Mouse (Mus musculus) liver, embryonic 11.5 days (tissue): Measurements from ENCODE around the gene Ccdc22. TPM values are rescaled to one million over a fixed set of nuclear protein-coding genes. Genes with fewer than 3 reads are reported as not detected.

Experiments
- ATAC-seq: fragments of 200-750 bp; cut with Nextera tagmentation; replicated peaks from 2 replicates; pipeline ENCODE4 v1.8.0; 2017; ENCODE audit warnings: moderate number of reproducible peaks, mild to moderate bottlenecking, moderate TSS enrichment, moderate library complexity; ENCODE audit not compliant: low FRiP score
- DNase-seq: peaks from one replicate; pipeline ENCODE4 v3.0.0-alpha.2; 2017; ENCODE audit warnings: low spot score
- H3K27ac ChIP-seq: fragments of 300-500 bp; sonication (generic); 2 replicates; pipeline ENCODE4 v1.5.1; 2014; ENCODE audit warnings: mild to moderate bottlenecking, low read depth, low read length, control low read depth
- H3K27me3 ChIP-seq: fragments of 300-500 bp; sonication (generic); replicated peaks from 2 replicates; pipeline ENCODE4 v1.6.1; 2014; ENCODE audit warnings: low read length, mixed read lengths; ENCODE audit not compliant: control insufficient read depth, insufficient read depth
- H3K36me3 ChIP-seq: fragments of 300-500 bp; sonication (generic); 2 replicates; pipeline ENCODE4 v1.6.1; 2014; ENCODE audit warnings: mild to moderate bottlenecking, low read length, moderate library complexity, mixed read lengths; ENCODE audit not compliant: control insufficient read depth, insufficient read depth
- H3K4me1 ChIP-seq: fragments of 300-500 bp; sonication (generic); replicated peaks from 2 replicates; pipeline ENCODE4 v1.6.1; 2014; ENCODE audit warnings: low read length, mixed read lengths; ENCODE audit not compliant: control insufficient read depth, insufficient read depth
- H3K4me2 ChIP-seq: fragments of 300-500 bp; sonication (generic); 2 replicates; pipeline ENCODE4 v1.6.1; 2014; ENCODE audit warnings: mild to moderate bottlenecking, control low read depth, moderate library complexity
- H3K4me3 ChIP-seq: fragments of 300-500 bp; sonication (generic); 2 replicates; pipeline ENCODE4 v1.5.1; 2014; ENCODE audit warnings: low read depth, low read length, control low read depth
- H3K9ac ChIP-seq: fragments of 300-500 bp; sonication (generic); 2 replicates; pipeline ENCODE4 v1.6.1; 2014; ENCODE audit warnings: low read depth, low read length, control low read depth
- H3K9me3 ChIP-seq: fragments of 300-500 bp; sonication (generic); 2 replicates; pipeline ENCODE4 v1.6.1; 2016; ENCODE audit warnings: low read length, inconsistent platforms, mixed read lengths; ENCODE audit not compliant: control insufficient read depth
- WGBS: fragments of 180-500 bp; shearing (Covaris S2); extraction: QIAGEN DNeasy Blood & Tissue Kit; methylation state at CpG from one replicate; pipeline ENCODE4 v1.1.7; 2014; 5-methylcytosine and 5-hydroxymethylcytosine counted together
- polyA plus RNA-seq: library from polyadenylated mRNA; unstranded; fragments of >200 nt; fragmentation: Nextera tagmentation; extraction: Ambion mirVana; gene quantifications from 2 replicates; pipeline ENCODE4 v1.2.1, GENCODE M21; 2014

Ccdc22 gene
- polyA plus RNA-seq, 1 experiment from 2014 or later, result 32.5 TPM

- Histone ChIP-seq H3K4me1 (peaks cover 7% of the 10 kb centered on the region), H3K9me3 (no peaks in the 10 kb centered on the region), H3K36me3 (no peaks in the 10 kb centered on the region), H3K4me3 (no peak overlapping the region), H3K9ac (no peak overlapping the region), H3K4me2 (no peak overlapping the region), H3K27ac (no peak overlapping the region), H3K27me3 (no peaks in the 10 kb centered on the region)
- ATAC-seq, result no peak
- WGBS, result 54% methylated on average over 9 of the region's 9 CpGs
- no peak for DNase-seq
Observed at GRCm38 (mm10) chrX:7567491-7567890, 37.8 kb downstream of the Ccdc22 start.

- 66% methylated on average over 6 of the region's 6 CpGs for WGBS
- Histone ChIP-seq H3K9me3 (no peaks in the 10 kb centered on the region), H3K4me1 (no peaks in the 10 kb centered on the region; the same call in 1 of the 2 replicates), H3K27me3 (no peaks in the 10 kb centered on the region), H3K27ac (no peak overlapping the region), H3K36me3 (no peaks in the 10 kb centered on the region), H3K4me3 (no peak overlapping the region), H3K4me2 (no peak overlapping the region), H3K9ac (no peak overlapping the region)
- ATAC-seq (no peak), DNase-seq (no peak)
Observed at GRCm38 (mm10) chrX:7566352-7566751, 39.0 kb downstream of the Ccdc22 start.

- 27% methylated on average over 2 of the region's 2 CpGs for WGBS
- no peaks in the 10 kb centered on the region for H3K9me3 ChIP-seq
- H3K9ac ChIP-seq, result no peak overlapping the region
- no peak for DNase-seq
- no peak overlapping the region for H3K4me3 ChIP-seq
- no peaks in the 10 kb centered on the region for H3K36me3 ChIP-seq
- H3K27ac ChIP-seq, result no peak overlapping the region
- ATAC-seq, result no peak
- no peak overlapping the region for H3K4me2 ChIP-seq
- H3K27me3 ChIP-seq, result no peaks in the 10 kb centered on the region
- H3K4me1 ChIP-seq, result no peaks in the 10 kb centered on the region
Observed at GRCm38 (mm10) chrX:7563076-7563475, 42.2 kb downstream of the Ccdc22 start.

- no peak overlapping the region for H3K27ac ChIP-seq
- no peaks in the 10 kb centered on the region for H3K27me3 ChIP-seq
- no peak overlapping the region for H3K9ac ChIP-seq
- H3K4me2 ChIP-seq, result no peak overlapping the region
- H3K4me1 ChIP-seq, result no peaks in the 10 kb centered on the region
- ATAC-seq (no peak), DNase-seq (no peak)
- H3K9me3 ChIP-seq, result no peaks in the 10 kb centered on the region
- H3K36me3 ChIP-seq, result no peaks in the 10 kb centered on the region
- 78% methylated on average over 4 of the region's 4 CpGs for WGBS
- H3K4me3 ChIP-seq, result no peak overlapping the region
Observed at GRCm38 (mm10) chrX:7553474-7553873, 51.8 kb downstream of the Ccdc22 start.

Other genes starting within 250 kb of the Ccdc22 start
- gene Usp27x, start 229.7 kb downstream of the Ccdc22 start, polyA plus RNA-seq, result 0.21 and 0.26 TPM in 2 replicates
- gene Foxp3, start 31.9 kb downstream of the Ccdc22 start, polyA plus RNA-seq, result 0.06 TPM in 1 of 2 replicates, not detected in the other
- 0.49 and 1.4 TPM in 2 replicates for gene Ppp1r3f, start 31.2 kb downstream of the Ccdc22 start, polyA plus RNA-seq
- 0.03 and 0.08 TPM in 2 replicates for gene Cacna1f, start 1.6 kb upstream of the Ccdc22 start, polyA plus RNA-seq
- gene Syp, start 33.0 kb upstream of the Ccdc22 start, polyA plus RNA-seq, result 0.69 and 0.95 TPM in 2 replicates
- gene Prickle3, start 51.7 kb upstream of the Ccdc22 start, polyA plus RNA-seq, result 2.7 and 4.0 TPM in 2 replicates
- gene Plp2, start 65.9 kb upstream of the Ccdc22 start, polyA plus RNA-seq, result 78.2 and 79.5 TPM in 2 replicates
- gene Magix, start 75.7 kb upstream of the Ccdc22 start, polyA plus RNA-seq, result 0.06 TPM in 1 of 2 replicates, not detected in the other
- 30.0 and 33.4 TPM in 2 replicates for gene Gpkow, start 91.6 kb upstream of the Ccdc22 start, polyA plus RNA-seq
- gene Wdr45, start 108.8 kb upstream of the Ccdc22 start, polyA plus RNA-seq, result 13.7 and 15.2 TPM in 2 replicates
- not detected in 2 replicates for gene Gm45208, start 116.7 kb upstream of the Ccdc22 start, polyA plus RNA-seq
- 29.8 and 32.0 TPM in 2 replicates for gene Praf2, start 122.9 kb upstream of the Ccdc22 start, polyA plus RNA-seq
- 4.7 and 6.5 TPM in 2 replicates for gene Ccdc120, start 145.4 kb upstream of the Ccdc22 start, polyA plus RNA-seq
- 15.9 and 16.0 TPM in 2 replicates for gene Tfe3, start 157.0 kb upstream of the Ccdc22 start, polyA plus RNA-seq
- 45.0 and 47.2 TPM in 2 replicates for gene Gripap1, start 184.2 kb upstream of the Ccdc22 start, polyA plus RNA-seq
- gene Kcnd1, start 216.8 kb upstream of the Ccdc22 start, polyA plus RNA-seq, result 0.84 and 0.94 TPM in 2 replicates
- 32.2 and 33.1 TPM in 2 replicates for gene Otud5, start 235.8 kb upstream of the Ccdc22 start, polyA plus RNA-seq